Mouse (Mus musculus) erythroblast, embryonic 14.5 days (primary cell): Measurements from ENCODE around the gene Ccdc171. TPM values are rescaled to one million over a fixed set of nuclear protein-coding genes. Genes with fewer than 3 reads are reported as not detected.
"Not testable (repeated sequence)": the region's sequence is repeated elsewhere in the genome, so short reads cannot be mapped to it uniquely, and the experiment has no call there.

Experiments used
- H3K27me3 ChIP-seq: 2 replicates; pipeline ENCODE4 v1.6.1; 2012; ENCODE audit warnings: inconsistent platforms; ENCODE audit not compliant: control insufficient read depth
- H3K36me3 ChIP-seq: 2 replicates; pipeline ENCODE4 v1.6.1; 2012; ENCODE audit warnings: mild to moderate bottlenecking, inconsistent platforms; ENCODE audit not compliant: control insufficient read depth
- H3K4me1 ChIP-seq: 2 replicates; pipeline ENCODE4 v1.6.1; 2012; ENCODE audit warnings: inconsistent platforms; ENCODE audit not compliant: control insufficient read depth
- H3K4me3 ChIP-seq: replicated peaks from 2 replicates; pipeline ENCODE3; 2012; ENCODE audit warnings: moderate library complexity, mild to moderate bottlenecking, inconsistent platforms
- H3K9me3 ChIP-seq: 2 replicates; pipeline ENCODE4 v1.6.1; 2012; ENCODE audit warnings: low read length, inconsistent platforms, mixed read lengths; ENCODE audit not compliant: control insufficient read depth
- GATA1 ChIP-seq: IDR thresholded peaks from 2 replicates; pipeline ENCODE4 v1.6.1; 2012; ENCODE audit warnings: low read length, inconsistent platforms, mixed read lengths
- TAL1 ChIP-seq: IDR thresholded peaks from 3 replicates; pipeline ENCODE4 v1.6.1; 2012; ENCODE audit warnings: low read length, inconsistent platforms, mixed read lengths
- polyA plus RNA-seq: library from polyadenylated mRNA; stranded (reverse); fragments of >175 nt; gene quantifications from 2 replicates; pipeline ENCODE4 v1.2.3, GENCODE M21; 2012

Gene Ccdc171
- polyA plus RNA-seq, 1 experiment: not detected

DNA sequence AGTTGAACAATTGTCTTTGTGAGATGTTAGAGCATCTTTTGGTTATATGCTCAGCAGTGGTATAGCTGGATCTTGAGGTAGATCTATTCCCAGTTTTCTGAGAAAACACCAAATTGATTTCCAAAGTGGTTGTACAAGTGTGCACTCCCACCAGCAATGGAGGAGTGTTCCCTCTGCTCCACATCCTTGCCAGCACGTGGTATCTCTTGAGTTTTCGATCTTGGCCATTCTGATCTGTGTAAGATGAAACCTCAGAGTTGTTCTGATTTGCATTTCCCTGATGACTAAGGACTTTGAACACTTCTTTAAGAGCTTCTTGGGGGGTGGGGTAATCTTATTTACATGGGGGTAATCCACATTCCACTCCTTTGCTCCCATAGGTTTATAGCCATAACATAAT, 15.7 kb upstream of the Ccdc171 start:
- TF ChIP-seq TAL1 (no peak), GATA1 (no peak)
- no peaks in the 10 kb centered on the region for H3K9me3 ChIP-seq
- H3K4me1 ChIP-seq: no peaks in the 10 kb centered on the region
- H3K36me3 ChIP-seq: no peaks in the 10 kb centered on the region
- H3K27me3 ChIP-seq: no peaks in the 10 kb centered on the region
- H3K4me3 ChIP-seq: no peak overlapping the region

DNA sequence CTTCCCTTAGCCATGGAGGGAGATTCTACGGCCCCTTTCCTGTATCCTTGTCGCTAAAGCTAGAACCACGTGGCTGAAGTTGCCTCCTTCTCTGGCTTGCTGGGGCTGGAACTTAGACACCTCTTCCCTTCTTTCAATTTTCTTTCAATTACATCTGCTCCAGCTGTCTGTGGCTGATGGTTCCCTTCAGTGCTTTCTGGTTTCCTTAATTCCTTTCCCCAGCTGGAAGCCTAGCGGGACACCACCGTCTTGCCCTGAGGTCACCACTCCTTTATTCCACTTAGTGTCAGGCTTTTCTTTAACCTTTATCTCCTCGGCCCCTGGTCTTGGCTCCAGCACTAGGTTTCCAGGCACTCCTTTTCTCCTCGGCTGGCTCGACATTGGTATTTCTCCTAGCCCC, 14.3 kb upstream of the Ccdc171 start:
- TF ChIP-seq GATA1 (no peak), TAL1 (no peak)

DNA sequence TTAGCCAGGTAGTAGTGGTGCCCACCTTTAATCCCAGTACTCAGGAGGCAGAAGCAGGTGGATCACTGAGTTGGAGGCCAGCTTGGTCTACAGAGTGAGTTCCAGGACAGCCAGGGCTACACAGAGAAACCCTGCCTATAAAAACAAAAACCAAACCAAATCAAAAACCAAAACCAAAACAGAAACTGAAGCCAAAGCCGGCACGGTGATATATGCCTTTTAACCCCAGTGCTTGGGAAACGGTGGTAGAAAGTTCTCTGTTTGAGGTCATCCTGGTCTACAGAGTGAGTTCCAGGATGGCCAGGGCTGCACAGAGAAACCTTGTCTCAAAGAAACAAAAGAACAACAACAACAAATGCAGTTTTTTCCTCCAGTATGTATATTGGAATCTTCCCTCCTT, 13.1 kb upstream of the Ccdc171 start:
- no peaks in the 10 kb centered on the region for H3K4me1 ChIP-seq
- H3K27me3 ChIP-seq: no peaks in the 10 kb centered on the region
- H3K4me3 ChIP-seq: no peak overlapping the region
- no peaks in the 10 kb centered on the region for H3K36me3 ChIP-seq
- H3K9me3 ChIP-seq: no peaks in the 10 kb centered on the region
- no peak for TF ChIP-seq TAL1
- no peak for TF ChIP-seq GATA1

More for the DNA sequence above, 14.3 kb upstream of the Ccdc171 start:
- Histone ChIP-seq H3K9me3 (no peaks in the 10 kb centered on the region), H3K4me3 (no peak overlapping the region), H3K36me3 (no peaks in the 10 kb centered on the region), H3K4me1 (no peaks in the 10 kb centered on the region), H3K27me3 (no peaks in the 10 kb centered on the region)

DNA sequence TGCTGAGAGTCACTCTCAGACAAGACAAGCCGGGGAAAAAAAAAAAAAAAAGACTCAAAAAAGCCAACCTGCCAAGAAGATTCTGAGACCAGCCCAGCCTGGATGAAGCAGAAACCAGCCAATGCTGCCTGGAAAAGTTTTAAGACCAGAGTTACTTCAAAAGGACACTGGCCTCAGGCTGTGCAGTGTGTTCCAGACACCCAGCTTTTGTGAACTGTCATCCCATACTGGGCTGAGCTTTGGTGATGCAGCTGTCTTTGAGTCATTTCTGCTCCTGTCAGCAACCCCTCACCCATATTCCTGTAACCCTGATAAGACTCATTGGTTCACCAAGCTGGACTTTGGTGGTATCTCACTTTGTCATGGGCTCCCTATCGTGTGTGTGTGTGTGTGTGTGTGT, 12.7 kb upstream of the Ccdc171 start:
- no peak for TF ChIP-seq TAL1
- no peak for TF ChIP-seq GATA1
- H3K4me1 ChIP-seq: no peaks in the 10 kb centered on the region
- H3K27me3 ChIP-seq: no peaks in the 10 kb centered on the region
- no peak overlapping the region for H3K4me3 ChIP-seq
- no peaks in the 10 kb centered on the region for H3K9me3 ChIP-seq
- no peaks in the 10 kb centered on the region for H3K36me3 ChIP-seq

DNA sequence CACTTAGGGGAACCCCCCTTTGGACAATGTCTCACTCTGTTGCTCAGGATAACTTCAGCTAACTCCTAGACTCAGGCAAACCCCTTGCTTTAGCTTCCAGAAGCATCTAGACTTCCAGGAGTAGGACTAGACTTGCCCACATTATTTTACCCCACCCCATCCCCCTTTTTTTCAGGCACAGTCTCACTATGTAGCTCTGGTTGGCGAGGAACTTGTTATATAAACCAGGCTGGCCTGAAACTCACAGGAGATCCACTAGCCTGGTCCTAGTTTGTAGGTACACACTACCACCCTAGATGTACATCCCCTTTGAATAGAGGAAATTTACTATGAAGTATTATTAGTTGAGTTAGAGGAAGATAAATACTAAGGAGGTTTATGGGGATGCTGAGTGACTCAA, 11.2 kb upstream of the Ccdc171 start:
- Histone ChIP-seq H3K36me3 (no peaks in the 10 kb centered on the region), H3K9me3 (no peaks in the 10 kb centered on the region), H3K4me3 (no peak overlapping the region), H3K4me1 (no peaks in the 10 kb centered on the region), H3K27me3 (no peaks in the 10 kb centered on the region)
- TF ChIP-seq TAL1: no peak
- TF ChIP-seq GATA1: no peak

DNA sequence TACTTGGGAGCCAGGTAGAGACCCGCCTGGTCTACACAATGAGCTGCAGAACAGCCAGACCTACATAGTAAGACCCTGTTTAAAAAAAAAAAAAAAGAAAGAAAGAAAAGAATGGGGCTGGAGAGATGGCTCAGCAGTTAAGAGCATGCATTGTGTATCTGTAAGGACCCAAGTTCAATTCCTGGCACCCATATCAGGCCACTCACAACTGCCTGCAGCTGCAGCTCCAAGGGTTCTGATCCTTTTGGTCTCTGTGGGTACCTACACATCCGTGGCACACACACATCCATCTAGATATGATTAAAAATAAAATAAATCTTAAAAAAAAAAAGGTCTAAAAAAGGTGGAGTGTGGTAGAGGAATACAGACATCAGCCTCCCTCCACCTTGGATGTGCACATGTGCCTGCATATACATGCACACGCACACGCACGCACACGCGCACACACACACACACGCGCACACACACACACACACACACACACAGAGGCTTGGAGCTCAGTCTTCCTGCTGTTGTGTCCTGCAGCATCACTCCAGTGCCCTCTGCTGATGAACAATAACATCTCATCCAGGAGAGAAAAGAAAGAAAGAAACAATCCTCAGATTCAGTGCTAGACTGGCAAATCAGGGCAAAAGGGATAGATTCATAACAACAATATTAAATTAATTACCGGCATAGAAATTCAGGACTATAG, 10.2 kb upstream of the Ccdc171 start:
- H3K4me1 ChIP-seq: no peaks in the 10 kb centered on the region
- TF ChIP-seq GATA1: no peak
- no peak overlapping the region for H3K4me3 ChIP-seq
- no peaks in the 10 kb centered on the region for H3K9me3 ChIP-seq
- no peaks in the 10 kb centered on the region for H3K36me3 ChIP-seq
- H3K27me3 ChIP-seq: no peaks in the 10 kb centered on the region

DNA sequence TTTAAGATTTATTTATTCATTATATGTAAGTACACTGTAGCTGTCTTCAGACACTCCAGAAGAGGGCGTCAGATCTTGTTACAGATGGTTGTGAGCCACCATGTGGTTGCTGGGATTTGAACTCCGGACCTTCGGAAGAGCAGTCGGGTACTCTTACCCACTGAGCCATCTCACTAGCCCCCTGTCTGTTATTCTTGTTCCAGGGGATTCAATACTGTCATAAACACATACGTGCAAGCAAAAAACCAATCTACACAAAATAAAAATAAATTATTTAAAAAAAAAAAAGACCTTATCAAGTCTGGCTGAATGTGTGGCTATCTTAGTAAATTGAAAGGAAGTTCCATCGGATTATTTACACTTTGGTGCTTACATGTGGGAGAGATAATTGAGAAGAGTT, 9.2 kb upstream of the Ccdc171 start:
- H3K9me3 ChIP-seq, H3K36me3 ChIP-seq, H3K4me3 ChIP-seq, H3K27me3 ChIP-seq, H3K4me1 ChIP-seq: not testable (repeated sequence)

DNA sequence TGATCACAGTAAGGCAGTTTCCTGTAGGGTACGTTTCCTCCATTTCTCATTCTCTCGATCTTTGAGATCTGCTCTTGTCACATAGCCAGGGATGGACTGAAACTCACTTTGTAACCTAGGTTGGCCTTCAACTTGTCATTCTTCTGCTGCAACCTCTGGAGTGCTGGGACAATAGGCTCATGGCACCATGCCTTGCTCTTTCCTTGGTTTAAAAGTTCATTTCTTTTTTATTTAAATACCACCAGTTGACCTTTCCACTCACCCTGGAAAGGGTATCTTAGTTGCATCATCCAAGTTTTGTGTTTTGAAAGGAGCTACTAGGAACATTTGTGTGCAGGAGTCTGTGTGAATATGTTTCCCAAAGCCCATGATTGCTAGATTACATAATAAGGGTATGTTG, 6.2 kb upstream of the Ccdc171 start:
- no peaks in the 10 kb centered on the region for H3K36me3 ChIP-seq
- H3K4me3 ChIP-seq: no peak overlapping the region
- peaks cover 5% of the 10 kb centered on the region for H3K4me1 ChIP-seq
- TF ChIP-seq GATA1: no peak
- TF ChIP-seq TAL1: no peak
- H3K27me3 ChIP-seq: no peaks in the 10 kb centered on the region
- no peaks in the 10 kb centered on the region for H3K9me3 ChIP-seq

DNA sequence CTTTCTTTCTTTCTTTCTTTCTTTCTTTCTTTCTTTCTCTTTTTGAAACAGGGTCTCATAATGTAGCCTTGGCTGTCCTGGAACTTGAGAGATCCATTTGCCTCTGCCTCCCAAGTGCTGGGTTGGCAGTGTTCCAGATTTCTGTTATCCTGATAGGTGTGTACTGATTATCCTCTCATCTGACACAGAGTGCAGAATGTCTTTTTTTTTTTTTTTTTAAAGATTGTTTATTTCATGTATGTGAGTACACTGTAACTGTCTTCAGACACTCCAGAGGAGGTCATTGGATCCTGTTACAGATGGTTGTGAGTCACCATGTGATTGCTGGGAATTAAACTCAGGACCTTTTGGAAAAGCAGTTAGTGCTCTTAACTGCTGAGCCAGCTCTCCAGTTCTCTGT, 5.5 kb upstream of the Ccdc171 start:
- Histone ChIP-seq H3K36me3 (no peaks in the 10 kb centered on the region), H3K9me3 (no peaks in the 10 kb centered on the region), H3K4me3 (no peak overlapping the region), H3K27me3 (no peaks in the 10 kb centered on the region), H3K4me1 (peaks cover 11% of the 10 kb centered on the region)
- TF ChIP-seq TAL1 (no peak), GATA1 (no peak)

DNA sequence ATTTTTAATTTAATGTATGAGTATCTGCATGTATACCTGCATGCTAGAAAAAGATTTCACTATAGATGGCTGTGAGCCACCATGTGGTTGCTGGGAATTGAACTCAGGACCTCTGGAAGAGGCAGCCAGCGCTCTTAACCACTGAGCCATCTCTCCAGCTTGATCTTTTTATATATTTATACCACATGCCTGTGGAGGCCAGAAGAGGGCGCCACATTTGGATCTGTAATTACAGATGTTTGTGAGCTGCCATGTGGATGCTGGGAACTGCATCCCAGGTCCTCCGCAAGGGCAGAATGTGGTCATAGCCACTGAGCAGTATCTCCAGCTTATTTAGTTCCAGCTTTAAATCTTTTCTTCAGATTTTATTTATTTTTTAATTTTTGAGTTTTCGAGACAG, 5.0 kb upstream of the Ccdc171 start:
- H3K4me3 ChIP-seq: no peak overlapping the region
- no peak for TF ChIP-seq GATA1
- no peaks in the 10 kb centered on the region for H3K9me3 ChIP-seq
- no peaks in the 10 kb centered on the region for H3K27me3 ChIP-seq
- H3K4me1 ChIP-seq: peaks cover 14% of the 10 kb centered on the region
- no peaks in the 10 kb centered on the region for H3K36me3 ChIP-seq
